Mouse (Mus musculus): Measurements from ENCODE around the gene Gm37596.
"Not testable (repeated sequence)": the region's sequence is repeated elsewhere in the genome, so short reads cannot be mapped to it uniquely, and the experiment has no call there.

The Gm37596 gene

GRCm38 (mm10) chr3:93692970-93693369, at the start of gene Gm37596:
Gene Gm37596 (minus strand): TSS chr3:93693070.
- DNase-seq (ENCODE audit: low spot score in 2 of 2): not testable (repeated sequence)

GRCm38 (mm10) chr3:93708969-93709637, 16.2 kb upstream of the Gm37596 start:
- DNase-seq (ENCODE audit: low spot score in 2 of 2): not testable (repeated sequence)

DNA sequence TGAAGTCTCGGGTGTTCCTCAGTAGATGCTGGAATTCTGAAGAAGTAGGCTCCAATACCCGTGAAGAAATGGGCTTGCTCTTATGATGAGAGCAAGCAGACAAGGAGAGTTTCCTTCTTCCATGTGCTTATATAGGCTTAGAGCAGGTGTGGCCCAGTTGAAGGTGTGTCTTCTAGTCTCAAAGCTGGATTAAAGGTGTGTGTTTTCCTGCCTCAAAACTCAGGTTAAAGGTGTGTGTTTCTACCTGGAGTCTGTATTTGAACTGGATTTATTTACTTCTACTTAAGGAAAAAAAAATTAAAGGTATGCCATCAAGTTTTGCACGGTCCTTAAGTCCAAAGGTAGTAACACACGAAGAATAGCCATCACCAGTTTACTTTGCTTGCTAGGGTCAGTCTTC, 16.7 kb downstream of the Gm37596 start, which contains the start of gene Tdpoz1:
Tdpoz1 (minus strand) TSS at position 101 of the 400 bp plus-strand sequence.
- not testable (repeated sequence) for DNase-seq (ENCODE audit: low spot score in 2 of 2)

GRCm38 (mm10) chr3:93670805-93671503, 21.9 kb downstream of the Gm37596 start:
- DNase-seq (ENCODE audit: low spot score in 2 of 2): not testable (repeated sequence)

DNA sequence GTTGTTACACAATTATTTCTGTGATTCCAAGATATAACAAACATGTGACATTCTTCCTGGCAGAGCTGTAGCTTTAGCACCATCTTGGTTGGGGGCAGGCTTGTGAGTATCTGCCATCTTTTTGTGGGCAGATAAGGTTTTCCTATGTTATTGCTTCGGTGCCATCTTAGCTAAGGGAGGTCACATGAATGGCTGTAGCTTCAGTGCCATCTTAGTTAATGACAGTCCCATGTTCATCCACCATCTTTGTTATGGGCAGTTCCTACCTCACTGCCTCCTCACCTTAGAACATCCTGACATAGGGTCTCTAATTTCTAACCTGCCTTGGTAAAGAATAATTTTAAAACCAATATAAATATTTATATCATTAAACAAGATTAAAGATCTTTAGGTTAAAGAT, 38.6 kb downstream of the Gm37596 start:
- DNase-seq (ENCODE audit: low spot score in 2 of 2): no peak

GRCm38 (mm10) chr3:93652586-93652985, 40.3 kb downstream of the Gm37596 start, which contains the start of gene Tdpoz2:
Gene Tdpoz2 (minus strand): TSS chr3:93652686.
- no peak for DNase-seq (ENCODE audit: low spot score in 2 of 2)
